Mouse (Mus musculus) kidney, adult 8-10 months (tissue): ENCODE results near the gene Saal1.
"Not testable (repeated sequence)": the region's sequence is repeated elsewhere in the genome, so short reads cannot be mapped to it uniquely, and the experiment has no call there.

Source experiments
- DNase-seq, 2 experiments: peaks; one replicate each; pipeline ENCODE4 v3.0.0; 2022

The Saal1 gene

GRCm38 (mm10) chr7:46680732-46681131, 29.7 kb downstream of the Saal1 start:
- no peak for DNase-seq

- not testable (repeated sequence) for DNase-seq
These were observed 31.4 kb downstream of the Saal1 start for GRCm38 (mm10) chr7:46679044-46679443.

GRCm38 (mm10) chr7:46678417-46678816, 32.1 kb downstream of the Saal1 start:
- DNase-seq, result no peak

- DNase-seq, result no peak
These were observed 33.6 kb downstream of the Saal1 start for GRCm38 (mm10) chr7:46676808-46677360.

- no peak for DNase-seq
These were observed 34.6 kb downstream of the Saal1 start for GRCm38 (mm10) chr7:46675886-46676285.

GRCm38 (mm10) chr7:46675061-46675460, 35.4 kb downstream of the Saal1 start:
- no peak for DNase-seq

GRCm38 (mm10) chr7:46672160-46672672, 38.3 kb downstream of the Saal1 start, which contains the start of gene Tph1:
Tph1 (minus strand) TSS chr7:46672537.
- DNase-seq, result no peak

- DNase-seq, result no peak
These were observed 43.2 kb downstream of the Saal1 start for GRCm38 (mm10) chr7:46667256-46667655.

GRCm38 (mm10) chr7:46665236-46665635, 45.2 kb downstream of the Saal1 start:
- DNase-seq, result peak in 1 of 2 experiments; percentile 28

GRCm38 (mm10) chr7:46661591-46662090, 48.8 kb downstream of the Saal1 start:
- no peak for DNase-seq

- DNase-seq, result no peak
These were observed 58.2 kb downstream of the Saal1 start for GRCm38 (mm10) chr7:46652279-46652678.

- not testable (repeated sequence) for DNase-seq
These were observed 60.2 kb downstream of the Saal1 start for GRCm38 (mm10) chr7:46650231-46650630.

- DNase-seq, result no peak
These were observed 61.9 kb downstream of the Saal1 start for GRCm38 (mm10) chr7:46648431-46649140.

- DNase-seq, result no peak
These were observed 67.3 kb downstream of the Saal1 start for GRCm38 (mm10) chr7:46643172-46643571.

GRCm38 (mm10) chr7:46640062-46640461, 70.4 kb downstream of the Saal1 start:
- no peak for DNase-seq

GRCm38 (mm10) chr7:46639692-46640031, 70.8 kb downstream of the Saal1 start, which contains the start of gene Sergef:
Sergef (minus strand) TSS chr7:46639807.
- peak; percentile 91 to 92 for DNase-seq

- DNase-seq, result no peak
These were observed 71.4 kb downstream of the Saal1 start for GRCm38 (mm10) chr7:46638889-46639691.
